Mouse (Mus musculus): Measurements from ENCODE around the gene Gtf3c1.

GRCm38 (mm10) chr7:125608183-125608688 lies 99.3 kb downstream of the Gtf3c1 start:
- TF ChIP-seq CTCF (IDR thresholded peaks at IDR 0.05; ENCODE audit: control insufficient read depth, insufficient read depth, low read length): no peak
- no peak for TF ChIP-seq POLR2A (IDR thresholded peaks at IDR 0.05; ENCODE audit: borderline replicate concordance, control insufficient read depth, low read depth, low read length)

Measured in bone marrow, adult 2 months (tissue).